ENCODE assay signal across 10 mouse cellular contexts in the genomic region with DNA sequence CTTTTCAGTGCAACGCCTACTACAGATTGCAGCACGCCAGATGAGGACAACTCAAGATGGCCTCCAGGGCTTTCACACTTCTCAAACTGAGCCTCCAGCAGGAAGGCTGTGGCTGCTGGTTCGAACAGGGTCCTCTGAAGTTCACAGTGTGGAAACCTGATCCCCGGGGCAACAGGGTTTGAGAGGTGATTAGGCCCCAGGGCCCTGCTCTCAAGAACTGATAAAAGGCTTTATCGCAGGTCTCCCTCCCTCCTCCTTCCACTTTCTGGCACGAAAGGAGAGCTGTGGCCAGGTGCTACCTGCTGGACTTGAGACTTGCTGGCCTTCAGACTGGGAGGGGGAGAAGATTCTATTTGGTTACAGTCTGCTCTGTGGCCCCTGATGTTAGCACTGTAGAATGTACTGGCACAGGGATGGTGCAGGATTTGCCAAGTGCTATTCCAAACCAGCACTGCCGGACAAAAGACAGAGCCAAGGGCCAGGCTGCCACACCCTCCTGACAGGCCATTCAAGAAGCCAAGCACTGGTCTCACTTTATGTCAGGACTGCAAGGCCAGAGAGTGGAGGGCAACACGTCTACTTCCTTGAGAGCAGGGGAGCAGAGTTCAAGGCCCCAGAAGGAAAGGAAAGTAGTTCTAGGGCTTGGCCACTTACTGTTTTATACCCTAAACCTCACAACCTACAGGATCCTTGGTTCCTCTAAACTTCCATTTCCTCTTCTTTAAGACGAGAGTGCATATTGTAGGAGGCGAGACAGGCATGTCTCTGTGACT. TPM values are rescaled to one million over a fixed set of nuclear protein-coding genes. Genes with fewer than 3 reads are reported as not detected.
A peak's percentile ranks its signal among the peaks of the same experiment; 100 is the strongest.
DNase-seq lines count a peak whose midpoint lies in the region; ATAC-seq and TF ChIP-seq lines count a peak whose summit lies in the region.
"Had no signal": no experiment of that assay in that cellular context is flagged by ENCODE, and none has a peak within 500 bp of the region (broad histone marks: within the 10 kb centered on the region; RNA-seq: fewer than 3 reads in every experiment).

No protein-coding gene starts in this region.

- H3K27me3 ChIP-seq in kidney, embryonic 15.5 days = no peaks in the 10 kb centered on the region
- no peaks in the 10 kb centered on the region for H3K27me3 ChIP-seq in stomach, embryonic 14.5 days (ENCODE audit: control insufficient read depth, insufficient read depth, low read length)

- no peak overlapping the region for H3K4me3 ChIP-seq in kidney, embryonic 15.5 days (replicated peaks)
- H3K4me3 ChIP-seq in bone marrow, adult 2 months (replicated peaks; ENCODE audit: control insufficient read depth, low read depth, low read length) = no peak overlapping the region
- H3K4me3 ChIP-seq in stomach, embryonic 14.5 days (ENCODE audit: low read depth, low read length) = no peak overlapping the region
- H3K4me3 ChIP-seq: embryonic facial prominence, embryonic 10.5 days had no signal

- no peak overlapping the region for H3K4me2 ChIP-seq in kidney, embryonic 15.5 days
- H3K4me2 ChIP-seq in stomach, embryonic 14.5 days (replicated peaks; ENCODE audit: low read depth, low read length) = no peak overlapping the region

- no peaks in the 10 kb centered on the region for H3K36me3 ChIP-seq in kidney, embryonic 15.5 days
- H3K36me3 ChIP-seq in stomach, embryonic 14.5 days (ENCODE audit: control insufficient read depth, insufficient read depth, low read length) = no peaks in the 10 kb centered on the region
- H3K36me3 ChIP-seq: embryonic facial prominence, embryonic 10.5 days had no signal

- no peaks in the 10 kb centered on the region for H3K9me3 ChIP-seq in kidney, embryonic 15.5 days (replicated peaks)
- H3K9me3 ChIP-seq in stomach, embryonic 14.5 days (ENCODE audit: control insufficient read depth, low read depth, low read length) = no peaks in the 10 kb centered on the region
- H3K9me3 ChIP-seq: embryonic facial prominence, embryonic 10.5 days had no signal

- no peak overlapping the region for H3K27ac ChIP-seq in kidney, embryonic 15.5 days
- H3K27ac ChIP-seq in bone marrow, adult 2 months (ENCODE audit: control insufficient read depth, insufficient read depth, low read depth, low read length, poor library complexity) = peak overlapping the region; percentile 46
- H3K27ac ChIP-seq in stomach, embryonic 14.5 days (ENCODE audit: low read length) = peak overlapping the region; percentile 52; the same call in 1 of the 2 replicates
- H3K27ac ChIP-seq: embryonic facial prominence, embryonic 10.5 days had no signal

- peaks cover 95% of the 10 kb centered on the region for H3K4me1 ChIP-seq in kidney, embryonic 15.5 days
- H3K4me1 ChIP-seq in bone marrow, adult 2 months (ENCODE audit: control insufficient read depth, insufficient read depth, low read length) = peaks cover 25% of the 10 kb centered on the region
- peaks cover 45% of the 10 kb centered on the region for H3K4me1 ChIP-seq in stomach, embryonic 14.5 days (ENCODE audit: control insufficient read depth, insufficient read depth, low read length)

- TF ChIP-seq CTCF in bone marrow, adult 2 months (IDR thresholded peaks at IDR 0.05; ENCODE audit: control insufficient read depth, insufficient read depth, low read length) = no peak

- 48% methylated on average over 10 of the region's 10 CpGs for WGBS in kidney, embryonic 15.5 days
- WGBS in bone marrow, adult 2 months = 57% methylated on average over 10 of the region's 10 CpGs
- 54% methylated on average over 10 of the region's 10 CpGs for WGBS in stomach, embryonic 14.5 days

- DNase-seq in kidney, adult 18-20 months = peak; percentile 37
- DNase-seq in kidney, postnatal 25 days = peak; percentile 33 to 66
- no peak for DNase-seq in layer of hippocampus, postnatal 36 days
- no peak for DNase-seq in cerebellum, adult 11 months
- DNase-seq in adrenal gland, adult (ENCODE audit: inconsistent age in 2 of 2, low spot score in 1 of 2) = no peak
- DNase-seq: midbrain, embryonic 14.5 days had no signal

- no peak for TF ChIP-seq POLR2A in bone marrow, adult 2 months (IDR thresholded peaks at IDR 0.05; ENCODE audit: borderline replicate concordance, control insufficient read depth, low read depth, low read length)

- no peak for ATAC-seq in kidney, embryonic 15.5 days (replicated peaks; ENCODE audit: low FRiP score)
- peak; percentile 63 for ATAC-seq in stomach, embryonic 14.5 days (ENCODE audit: insufficient number of reproducible peaks, insufficient read depth, low FRiP score, low read depth)

- no peak overlapping the region for H3K9ac ChIP-seq in kidney, embryonic 15.5 days
- no peak overlapping the region for H3K9ac ChIP-seq in stomach, embryonic 14.5 days (replicated peaks; ENCODE audit: low read depth, low read length)

RNA-seq across cellular contexts. Expression of a gene that starts 18.5 kb away (rescaled TPM):
- 12.5 and 12.7 TPM in 2 replicates for polyA plus RNA-seq in kidney, embryonic 15.5 days (2015; fragmentation: Nextera tagmentation; extraction: Ambion mirVana)
- polyA plus RNA-seq in bone marrow, adult 2 months (2011; ENCODE audit: insufficient read depth, insufficient read length, low replicate concordance, missing spikeins) = 68.4 and 138 TPM in 2 replicates
- polyA plus RNA-seq in stomach, embryonic 14.5 days (2014; fragmentation: Nextera tagmentation; extraction: Ambion mirVana) = 12.1 and 13.3 TPM in 2 replicates
- 10 to 100 TPM; 29.4 to 32.6 TPM for total RNA-seq in layer of hippocampus, postnatal 36 days (2021)

Comparison
In these comparisons a context has a peak if more than half of its experiments do, and no peak if none do; other contexts are left out.
1. DNase-seq: peak in kidney, adult 18-20 months (single experiment) and kidney, postnatal 25 days (2 of 2); none in layer of hippocampus, postnatal 36 days (0 of 2), cerebellum, adult 11 months (single experiment) and adrenal gland, adult (0 of 2).